Mouse (Mus musculus): ENCODE measurements around the gene Tgfbr3l. TPM values are rescaled to one million over a fixed set of nuclear protein-coding genes. Genes with fewer than 3 reads are reported as not detected.

Tgfbr3l gene
- total and polyA plus RNA-seq, 3 experiments = 4.5 to 35.0 (median 21.3) TPM

DNA sequence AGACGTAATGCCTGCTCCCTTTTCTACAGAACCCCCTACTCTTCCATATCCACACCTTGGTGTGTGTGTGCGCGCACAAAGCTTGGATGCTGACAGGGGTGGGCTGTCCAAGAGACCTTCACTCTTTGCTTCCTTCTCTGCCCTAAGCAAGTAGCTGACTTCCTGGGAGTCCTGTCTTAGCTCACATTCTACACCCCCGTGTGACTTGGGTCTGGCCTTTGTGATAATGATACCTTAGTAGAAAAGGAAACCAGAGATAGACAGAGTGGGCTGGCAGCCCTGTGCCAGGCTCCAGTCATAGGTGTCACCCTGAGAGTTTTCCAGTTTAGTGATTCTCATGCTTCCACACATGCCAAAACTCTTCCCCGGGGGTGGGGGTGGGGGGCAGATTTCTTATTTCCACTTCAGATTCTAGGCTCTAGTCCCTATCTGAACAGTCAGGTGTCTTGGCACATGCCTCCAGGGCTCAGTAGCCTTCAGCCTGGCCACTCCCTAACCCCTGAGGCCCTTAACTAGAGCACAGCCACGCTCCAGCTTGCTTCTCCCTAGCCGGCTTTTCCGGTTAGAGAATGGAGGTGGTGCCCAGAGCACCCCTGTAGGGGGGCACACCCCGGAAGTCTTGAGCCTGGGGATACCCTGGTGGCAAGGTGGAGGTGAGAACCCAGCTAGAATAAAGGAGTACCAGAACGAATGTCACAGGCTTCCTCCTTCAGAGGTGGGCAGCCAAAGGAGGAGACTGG is 17.2 kb upstream of the Tgfbr3l start:
- TF ChIP-seq GATA2 (IDR thresholded peaks at IDR 0.05; ENCODE audit: borderline replicate concordance, low read depth, low read length) (no peak), GATA1 (IDR thresholded peaks at IDR 0.05; ENCODE audit: borderline replicate concordance, low read length) (no peak), CTCF (IDR thresholded peaks at IDR 0.05; ENCODE audit: low read depth, low read length) (no peak), TAL1 (conservative IDR thresholded peaks at IDR 0.05; ENCODE audit: low read depth, low read length) (no peak), POLR2AphosphoS5 (IDR thresholded peaks at IDR 0.05; ENCODE audit: insufficient replicate concordance, low read depth, low read length) (no peak)
- no peaks in the 10 kb centered on the region for H3K36me3 ChIP-seq (replicated peaks)
- no peak for DNase-seq (ENCODE audit: low spot score)
- H3K9me3 ChIP-seq (replicated peaks) = no peaks in the 10 kb centered on the region
- H3K27me3 ChIP-seq (ENCODE audit: insufficient read depth, low read length) = peaks cover 67% of the 10 kb centered on the region
- peak; percentile 8; the same call in 1 of the 2 replicates for ATAC-seq (ENCODE audit: extremely low read depth, insufficient number of reproducible peaks, low FRiP score, poor library complexity, severe bottlenecking)
- H3K4me3 ChIP-seq (ENCODE audit: low read depth, low read length) = no peak overlapping the region
- H3K4me1 ChIP-seq (ENCODE audit: insufficient read depth, low read depth, low read length) = peaks cover 2% of the 10 kb centered on the region; the same call in 1 of the 2 replicates

DNA sequence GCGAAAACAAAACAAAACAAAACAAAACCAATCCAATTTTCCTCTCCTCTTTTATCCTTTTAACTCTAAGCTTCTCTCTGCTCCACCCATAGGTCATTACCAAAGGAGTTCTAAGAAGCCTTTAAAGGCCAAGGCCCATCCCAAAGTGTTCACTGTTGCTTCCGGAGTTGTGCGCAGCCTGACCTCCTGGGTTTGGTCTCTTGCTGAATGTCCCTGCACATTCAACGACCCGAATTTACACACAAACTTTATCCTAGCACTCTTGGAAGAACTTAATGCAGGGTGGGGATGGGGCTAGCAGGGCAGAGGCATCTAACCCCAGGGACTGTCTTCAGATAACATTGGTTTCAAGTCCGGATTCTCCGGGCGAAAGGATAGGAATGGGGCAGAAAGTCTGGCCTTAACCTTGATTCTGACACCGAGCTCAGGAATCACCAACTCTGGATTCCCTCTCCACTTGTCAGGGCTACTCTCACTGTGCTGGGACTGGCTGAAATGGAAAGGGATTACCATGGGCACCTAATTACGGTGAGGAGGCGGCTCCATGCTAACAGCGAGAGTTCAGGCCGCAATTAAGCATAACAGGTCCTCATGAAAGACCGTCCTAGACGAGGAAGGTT is 10.1 kb upstream of the Tgfbr3l start:
- Histone ChIP-seq H3K9me3 (replicated peaks) (no peaks in the 10 kb centered on the region), H3K4me1 (ENCODE audit: insufficient read depth, low read depth, low read length) (peaks cover 34% of the 10 kb centered on the region), H3K36me3 (replicated peaks) (peaks cover 34% of the 10 kb centered on the region), H3K27me3 (ENCODE audit: insufficient read depth, low read length) (peaks cover 25% of the 10 kb centered on the region), H3K4me3 (ENCODE audit: low read depth, low read length) (peak overlapping the region; percentile 91)
- no peak; the same call in 1 of the 2 replicates for ATAC-seq (ENCODE audit: extremely low read depth, insufficient number of reproducible peaks, low FRiP score, poor library complexity, severe bottlenecking)
- DNase-seq (ENCODE audit: low spot score) = peak; percentile 32
- TF ChIP-seq GATA2 (IDR thresholded peaks at IDR 0.05; ENCODE audit: borderline replicate concordance, low read depth, low read length) (no peak), TAL1 (conservative IDR thresholded peaks at IDR 0.05; ENCODE audit: low read depth, low read length) (no peak), CTCF (IDR thresholded peaks at IDR 0.05; ENCODE audit: low read depth, low read length) (no peak), POLR2AphosphoS5 (IDR thresholded peaks at IDR 0.05; ENCODE audit: insufficient replicate concordance, low read depth, low read length) (no peak), GATA1 (IDR thresholded peaks at IDR 0.05; ENCODE audit: borderline replicate concordance, low read length) (no peak)

DNA sequence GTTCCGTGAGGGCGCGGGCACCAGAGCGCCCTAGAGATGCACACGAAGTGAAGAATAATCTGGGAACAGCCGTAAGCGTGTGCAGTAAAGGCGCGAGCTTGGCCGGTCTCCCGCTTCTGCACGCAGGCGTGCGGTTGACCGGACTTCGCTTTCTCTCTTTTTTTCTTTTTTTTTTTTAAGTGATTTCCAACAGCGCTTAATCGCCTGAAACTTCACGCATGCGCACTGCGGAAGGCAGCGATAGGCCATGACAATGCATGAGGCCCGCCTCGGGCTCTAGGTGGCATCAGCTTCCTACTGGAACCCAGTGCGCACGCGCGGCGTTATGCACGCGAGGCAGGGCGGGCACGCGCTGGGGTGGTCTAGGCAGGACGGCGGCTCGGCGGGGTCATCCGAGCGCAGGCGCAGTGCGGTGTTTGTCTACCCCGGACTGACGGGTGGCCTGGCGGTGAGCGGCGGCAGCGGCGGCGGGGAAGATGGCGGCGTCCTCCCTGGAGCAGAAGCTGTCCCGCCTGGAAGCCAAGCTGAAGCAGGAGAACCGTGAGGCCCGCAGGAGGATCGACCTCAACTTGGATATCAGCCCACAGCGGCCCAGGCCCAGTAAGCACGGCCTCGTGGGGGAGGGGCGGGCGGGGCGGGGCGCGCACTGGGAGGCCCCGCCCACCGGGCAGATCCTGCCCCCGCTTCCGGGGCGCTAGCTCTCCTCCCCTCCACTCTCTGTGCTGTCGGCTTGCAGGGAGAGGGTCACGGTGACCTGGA is 9.4 kb upstream of the Tgfbr3l start, which contains the start of the genes Map2k7 and Gm49320:
Gene Map2k7 (plus strand): TSS at position 307 of the 759 bp plus-strand sequence.
Gene Gm49320 (plus strand): TSS at position 432 of the 759 bp plus-strand sequence.
- Histone ChIP-seq H3K27me3 (ENCODE audit: insufficient read depth, low read length) (peaks cover 24% of the 10 kb centered on the region), H3K4me3 (ENCODE audit: low read depth, low read length) (peak within 1 kb of the TSS; percentile 91), H3K4me1 (ENCODE audit: insufficient read depth, low read depth, low read length) (peaks cover 34% of the 10 kb centered on the region), H3K36me3 (replicated peaks) (peaks cover 41% of the 10 kb centered on the region), H3K9me3 (replicated peaks) (no peaks in the 10 kb centered on the region)
- TF ChIP-seq GATA1 (IDR thresholded peaks at IDR 0.05; ENCODE audit: borderline replicate concordance, low read length) = no peak
- no peak for TF ChIP-seq GATA2 (IDR thresholded peaks at IDR 0.05; ENCODE audit: borderline replicate concordance, low read depth, low read length)
- TF ChIP-seq POLR2AphosphoS5 (IDR thresholded peaks at IDR 0.05; ENCODE audit: insufficient replicate concordance, low read depth, low read length) = no peak
- TF ChIP-seq TAL1 (conservative IDR thresholded peaks at IDR 0.05; ENCODE audit: low read depth, low read length) = no peak
- no peak for TF ChIP-seq CTCF (IDR thresholded peaks at IDR 0.05; ENCODE audit: low read depth, low read length)
- peak; percentile 74 for ATAC-seq (ENCODE audit: extremely low read depth, insufficient number of reproducible peaks, low FRiP score, poor library complexity, severe bottlenecking)
- DNase-seq (ENCODE audit: low spot score) = peak; percentile 98

DNA sequence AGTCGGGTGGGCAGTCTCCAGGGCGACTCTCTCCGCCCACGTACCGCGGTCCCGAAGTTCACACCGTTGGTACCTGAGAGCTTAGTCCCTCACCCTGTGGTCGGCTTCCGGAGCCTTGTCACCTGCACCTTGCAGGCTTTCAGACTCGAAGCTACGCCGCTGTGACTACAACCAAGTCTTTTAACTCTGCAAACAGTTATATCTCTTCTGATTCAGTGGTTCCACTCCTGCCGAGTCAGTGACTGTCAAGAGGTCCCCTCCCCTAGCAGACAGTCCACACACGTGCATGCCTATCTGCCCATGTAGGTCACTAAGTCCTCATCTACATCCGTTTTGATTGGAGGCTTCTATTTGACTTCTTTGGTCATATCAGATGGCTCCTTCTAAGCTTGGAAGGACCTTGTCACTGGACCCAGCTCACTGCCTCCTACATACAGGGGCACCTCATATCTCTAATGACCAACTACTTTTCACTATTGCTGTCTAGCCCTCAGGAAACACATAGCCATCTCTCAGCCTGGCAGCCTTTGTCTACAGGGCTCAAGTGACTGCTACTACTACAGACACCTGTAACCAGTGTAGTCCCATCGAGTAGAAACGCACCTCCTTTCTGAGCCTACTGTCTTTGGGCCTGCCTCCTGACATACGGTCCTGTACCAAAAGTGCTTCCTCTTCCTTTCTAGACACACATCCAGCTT is 8.7 kb upstream of the Tgfbr3l start:
- Histone ChIP-seq H3K4me3 (ENCODE audit: low read depth, low read length) (peak overlapping the region; percentile 91), H3K4me1 (ENCODE audit: insufficient read depth, low read depth, low read length) (peaks cover 39% of the 10 kb centered on the region), H3K36me3 (replicated peaks) (peaks cover 48% of the 10 kb centered on the region), H3K9me3 (replicated peaks) (no peaks in the 10 kb centered on the region), H3K27me3 (ENCODE audit: insufficient read depth, low read length) (peaks cover 17% of the 10 kb centered on the region)
- ATAC-seq (ENCODE audit: extremely low read depth, insufficient number of reproducible peaks, low FRiP score, poor library complexity, severe bottlenecking) (peak; percentile 22; the same call in 1 of the 2 replicates), DNase-seq (ENCODE audit: low spot score) (peak; percentile 16)
- TF ChIP-seq CTCF (IDR thresholded peaks at IDR 0.05; ENCODE audit: low read depth, low read length) (no peak), GATA2 (IDR thresholded peaks at IDR 0.05; ENCODE audit: borderline replicate concordance, low read depth, low read length) (no peak), TAL1 (conservative IDR thresholded peaks at IDR 0.05; ENCODE audit: low read depth, low read length) (no peak), POLR2AphosphoS5 (IDR thresholded peaks at IDR 0.05; ENCODE audit: insufficient replicate concordance, low read depth, low read length) (no peak), GATA1 (IDR thresholded peaks at IDR 0.05; ENCODE audit: borderline replicate concordance, low read length) (no peak)

DNA sequence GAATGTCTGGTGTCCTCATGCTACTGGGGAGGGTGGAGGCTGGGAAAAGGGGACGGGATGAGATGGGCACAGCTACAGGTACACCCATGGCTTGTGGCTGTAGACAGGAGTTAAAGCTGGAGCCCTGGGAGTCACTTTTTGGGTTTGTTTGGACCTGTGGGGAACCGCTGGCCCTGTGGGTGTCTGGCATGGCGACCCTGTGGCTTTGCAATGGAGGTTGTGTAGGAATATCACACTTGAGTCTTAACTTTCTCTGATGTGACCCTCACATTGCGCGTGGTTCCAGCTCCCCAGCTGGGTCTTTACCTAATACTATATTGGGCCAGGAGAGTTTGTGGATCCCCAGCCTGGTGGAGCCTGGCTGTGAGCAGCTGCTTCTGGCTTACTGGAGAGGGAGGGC is 3.0 kb upstream of the Tgfbr3l start:
- Histone ChIP-seq H3K9me3 (replicated peaks) (no peaks in the 10 kb centered on the region), H3K27me3 (ENCODE audit: insufficient read depth, low read length) (no peaks in the 10 kb centered on the region), H3K36me3 (replicated peaks) (peaks cover 100% of the 10 kb centered on the region), H3K4me3 (ENCODE audit: low read depth, low read length) (no peak overlapping the region), H3K4me1 (ENCODE audit: insufficient read depth, low read depth, low read length) (peaks cover 21% of the 10 kb centered on the region)
- no peak for ATAC-seq (ENCODE audit: extremely low read depth, insufficient number of reproducible peaks, low FRiP score, poor library complexity, severe bottlenecking)
- TF ChIP-seq CTCF (IDR thresholded peaks at IDR 0.05; ENCODE audit: low read depth, low read length) (no peak), GATA1 (IDR thresholded peaks at IDR 0.05; ENCODE audit: borderline replicate concordance, low read length) (no peak), TAL1 (conservative IDR thresholded peaks at IDR 0.05; ENCODE audit: low read depth, low read length) (no peak), GATA2 (IDR thresholded peaks at IDR 0.05; ENCODE audit: borderline replicate concordance, low read depth, low read length) (no peak), POLR2AphosphoS5 (IDR thresholded peaks at IDR 0.05; ENCODE audit: insufficient replicate concordance, low read depth, low read length) (no peak)
- no peak for DNase-seq (ENCODE audit: low spot score)
